Mouse (Mus musculus) kidney, embryonic 16.5 days (tissue): ENCODE data around the gene Kcnmb1. TPM values are rescaled to one million over a fixed set of nuclear protein-coding genes. Genes with fewer than 3 reads are reported as not detected.

ENCODE experiments used
- ATAC-seq: fragments of 200-750 bp; cut with Nextera tagmentation; 2 replicates; pipeline ENCODE4 v1.8.0; 2017; ENCODE audit warnings: moderate TSS enrichment; ENCODE audit not compliant: low FRiP score, low TSS enrichment
- H3K27ac ChIP-seq: fragments of 300-500 bp; sonication (generic); 2 replicates; pipeline ENCODE4 v1.5.1; 2014; ENCODE audit warnings: low read length
- H3K27me3 ChIP-seq: fragments of 300-500 bp; sonication (generic); 2 replicates; pipeline ENCODE4 v1.6.1; 2014; ENCODE audit warnings: low read length, control low read depth, mixed read lengths; ENCODE audit not compliant: insufficient read depth
- H3K36me3 ChIP-seq: fragments of 300-500 bp; sonication (generic); 2 replicates; pipeline ENCODE4 v1.6.1; 2014; ENCODE audit warnings: low read length, control low read depth, mixed read lengths; ENCODE audit not compliant: insufficient read depth
- H3K4me1 ChIP-seq: fragments of 300-500 bp; sonication (generic); 2 replicates; pipeline ENCODE4 v1.6.1; 2014; ENCODE audit warnings: low read length, control low read depth, mixed read lengths; ENCODE audit not compliant: insufficient read depth
- H3K4me2 ChIP-seq: fragments of 300-500 bp; sonication (generic); replicated peaks from 2 replicates; pipeline ENCODE4 v1.6.1; 2014; ENCODE audit warnings: low read depth, low read length
- H3K4me3 ChIP-seq: fragments of 300-500 bp; sonication (generic); 2 replicates; pipeline ENCODE4 v1.5.1; 2014; ENCODE audit warnings: mild to moderate bottlenecking, low read length
- H3K9ac ChIP-seq: fragments of 300-500 bp; sonication (generic); replicated peaks from 2 replicates; pipeline ENCODE4 v1.6.1; 2014; ENCODE audit warnings: low read length
- H3K9me3 ChIP-seq: fragments of 300-500 bp; sonication (generic); 2 replicates; pipeline ENCODE4 v1.6.1; 2016; ENCODE audit warnings: low read length, control low read depth
- WGBS: fragments of 180-500 bp; shearing (Covaris S2); extraction: QIAGEN DNeasy Blood & Tissue Kit; methylation state at CpG from one replicate; pipeline ENCODE4 v1.1.7; 2014; 5-methylcytosine and 5-hydroxymethylcytosine counted together
- polyA plus RNA-seq: library from polyadenylated mRNA; unstranded; fragments of >200 nt; fragmentation: Nextera tagmentation; extraction: Ambion mirVana; gene quantifications from 2 replicates; pipeline ENCODE4 v1.2.1, GENCODE M21; 2015

Gene Kcnmb1
- polyA plus RNA-seq, 1 experiment from 2014 or later: 0.76 TPM

DNA sequence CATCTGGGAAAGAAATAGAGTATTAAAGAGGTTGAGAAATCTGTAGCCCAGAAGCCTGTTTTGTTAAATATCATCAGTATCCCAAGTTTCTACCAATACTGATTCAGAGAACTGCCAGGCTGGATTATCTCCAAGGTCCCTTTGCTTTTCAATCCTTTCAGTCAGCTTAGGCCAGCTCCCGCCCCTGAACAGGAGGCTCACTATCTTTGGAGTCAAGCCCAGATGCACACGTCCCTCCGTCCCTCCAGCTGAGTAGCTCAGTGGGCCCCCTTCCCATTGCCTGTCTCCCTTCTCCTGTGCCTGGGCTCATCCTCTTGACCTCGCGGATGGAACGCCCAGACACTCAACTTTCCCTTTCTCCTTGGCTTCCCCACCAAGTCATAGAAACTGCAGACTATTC lies 35.5 kb upstream of the Kcnmb1 start:
- no peak overlapping the region for H3K9ac ChIP-seq
- H3K4me3 ChIP-seq: no peak overlapping the region
- WGBS: 57% methylated on average over 6 of the region's 6 CpGs

DNA sequence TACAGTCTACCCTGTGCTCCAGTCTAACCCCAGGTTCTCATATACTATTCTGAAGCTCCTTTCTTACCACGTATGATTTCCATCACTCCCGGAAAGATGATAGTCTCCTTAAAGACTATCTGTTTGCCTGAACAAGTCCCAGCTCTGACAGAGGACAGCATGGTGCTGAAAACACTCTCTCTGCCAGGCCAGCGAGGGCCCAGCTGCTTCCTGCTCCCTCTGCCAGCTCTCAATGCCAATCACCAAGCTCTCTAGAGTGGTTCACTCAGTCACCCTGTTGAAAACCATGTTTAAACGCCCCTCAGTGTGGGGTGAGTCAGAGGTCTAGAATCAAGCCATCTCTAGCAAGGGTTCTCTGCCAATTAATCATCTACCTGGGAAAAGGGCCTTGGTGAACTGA lies 35.0 kb upstream of the Kcnmb1 start:
- Histone ChIP-seq H3K27ac (no peak overlapping the region), H3K9me3 (no peaks in the 10 kb centered on the region), H3K4me2 (no peak overlapping the region), H3K9ac (no peak overlapping the region), H3K36me3 (no peaks in the 10 kb centered on the region), H3K27me3 (peaks cover 2% of the 10 kb centered on the region; the same call in 1 of the 2 replicates), H3K4me3 (no peak overlapping the region), H3K4me1 (peaks cover 13% of the 10 kb centered on the region; the same call in 1 of the 2 replicates)
- 58% methylated on average over 4 of the region's 4 CpGs for WGBS
- no peak for ATAC-seq

More for the DNA sequence above, 35.5 kb upstream of the Kcnmb1 start:
- no peak for ATAC-seq
- H3K27me3 ChIP-seq: peaks cover 2% of the 10 kb centered on the region; the same call in 1 of the 2 replicates
- no peak overlapping the region for H3K4me2 ChIP-seq
- H3K27ac ChIP-seq: no peak overlapping the region
- no peaks in the 10 kb centered on the region for H3K36me3 ChIP-seq
- H3K9me3 ChIP-seq: no peaks in the 10 kb centered on the region
- peaks cover 8% of the 10 kb centered on the region; the same call in 1 of the 2 replicates for H3K4me1 ChIP-seq

DNA sequence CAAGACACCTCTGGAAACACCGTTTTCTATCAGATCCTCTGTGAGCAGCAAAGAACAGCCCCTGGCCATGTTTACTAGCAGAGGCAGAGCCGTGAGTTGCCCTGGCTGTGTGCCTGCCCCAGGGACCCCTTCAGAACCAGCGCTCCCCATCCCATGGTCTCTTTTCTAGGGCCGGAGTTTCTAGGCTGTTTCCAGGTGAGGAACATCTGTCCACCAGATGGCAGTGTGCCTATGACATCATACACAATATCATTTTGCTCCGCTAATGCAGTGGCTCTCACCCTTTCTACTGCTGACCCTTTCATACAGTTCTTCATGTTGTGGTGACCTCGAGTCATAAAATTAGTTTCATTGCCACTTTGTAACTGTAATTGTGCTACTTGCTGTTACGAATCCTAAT lies 34.2 kb upstream of the Kcnmb1 start:
- Histone ChIP-seq H3K4me2 (no peak overlapping the region), H3K9me3 (no peaks in the 10 kb centered on the region), H3K4me3 (no peak overlapping the region), H3K4me1 (peaks cover 13% of the 10 kb centered on the region; the same call in 1 of the 2 replicates), H3K9ac (no peak overlapping the region), H3K27me3 (peaks cover 2% of the 10 kb centered on the region; the same call in 1 of the 2 replicates), H3K27ac (no peak overlapping the region), H3K36me3 (no peaks in the 10 kb centered on the region)
- 22% methylated on average over 7 of the region's 7 CpGs for WGBS
- no peak for ATAC-seq

DNA sequence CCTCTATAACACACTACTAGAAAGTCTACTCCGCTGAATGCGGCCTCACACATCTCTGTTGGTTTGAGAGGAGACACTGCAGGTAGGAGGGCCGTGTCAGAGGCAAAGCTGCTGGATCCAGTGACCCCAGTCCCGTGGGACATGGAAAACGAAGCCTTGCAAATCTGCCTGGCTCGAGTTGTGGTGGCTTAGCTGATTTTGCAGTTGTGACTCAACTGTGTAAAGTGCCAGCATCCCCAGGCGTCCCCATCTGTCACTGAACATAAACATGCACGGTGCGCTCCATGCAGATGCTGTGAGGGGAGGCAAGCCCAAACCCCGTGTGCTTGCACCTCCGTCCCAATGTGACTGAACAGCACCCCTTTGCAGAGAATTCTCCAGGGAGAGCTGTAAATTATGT lies 33.4 kb upstream of the Kcnmb1 start:
- WGBS: 65% methylated on average over 11 of the region's 11 CpGs
- no peaks in the 10 kb centered on the region for H3K36me3 ChIP-seq
- no peak for ATAC-seq
- no peak overlapping the region for H3K4me3 ChIP-seq
- no peaks in the 10 kb centered on the region for H3K27me3 ChIP-seq
- H3K4me2 ChIP-seq: no peak overlapping the region
- no peak overlapping the region for H3K9ac ChIP-seq
- no peaks in the 10 kb centered on the region for H3K9me3 ChIP-seq
- peaks cover 13% of the 10 kb centered on the region; the same call in 1 of the 2 replicates for H3K4me1 ChIP-seq
- no peak overlapping the region for H3K27ac ChIP-seq

DNA sequence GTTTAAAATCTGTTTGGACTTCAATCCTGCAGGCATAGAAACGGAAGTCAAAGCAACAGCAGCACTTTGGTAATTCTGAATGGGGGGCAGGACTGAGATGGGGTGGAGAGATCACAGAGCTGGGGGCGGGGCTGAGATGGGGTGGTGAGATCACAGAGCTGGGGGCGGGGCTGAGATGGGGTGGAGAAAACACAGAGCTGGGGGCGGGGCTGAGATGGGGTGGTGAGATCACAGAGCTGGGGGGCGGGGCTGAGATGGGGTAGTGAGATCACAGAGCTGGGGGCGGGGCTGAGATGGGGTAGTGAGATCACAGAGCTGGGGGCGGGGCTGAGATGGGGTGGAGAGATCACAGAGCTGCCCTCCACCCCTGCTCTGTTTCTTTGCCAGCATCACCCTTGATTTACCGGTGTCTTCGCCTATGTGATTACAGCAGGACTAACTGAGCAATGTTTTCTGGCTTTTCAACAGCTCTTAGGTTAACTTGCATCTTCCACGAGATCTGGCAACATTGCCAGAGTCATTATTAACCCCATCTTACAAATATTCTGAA lies 30.9 kb upstream of the Kcnmb1 start:
- 8% methylated on average over 8 of the region's 10 CpGs for WGBS
- H3K4me3 ChIP-seq: peak overlapping the region; percentile 17; the same call in 1 of the 2 replicates
- ATAC-seq: peak; percentile 65; the same call in 1 of the 2 replicates

DNA sequence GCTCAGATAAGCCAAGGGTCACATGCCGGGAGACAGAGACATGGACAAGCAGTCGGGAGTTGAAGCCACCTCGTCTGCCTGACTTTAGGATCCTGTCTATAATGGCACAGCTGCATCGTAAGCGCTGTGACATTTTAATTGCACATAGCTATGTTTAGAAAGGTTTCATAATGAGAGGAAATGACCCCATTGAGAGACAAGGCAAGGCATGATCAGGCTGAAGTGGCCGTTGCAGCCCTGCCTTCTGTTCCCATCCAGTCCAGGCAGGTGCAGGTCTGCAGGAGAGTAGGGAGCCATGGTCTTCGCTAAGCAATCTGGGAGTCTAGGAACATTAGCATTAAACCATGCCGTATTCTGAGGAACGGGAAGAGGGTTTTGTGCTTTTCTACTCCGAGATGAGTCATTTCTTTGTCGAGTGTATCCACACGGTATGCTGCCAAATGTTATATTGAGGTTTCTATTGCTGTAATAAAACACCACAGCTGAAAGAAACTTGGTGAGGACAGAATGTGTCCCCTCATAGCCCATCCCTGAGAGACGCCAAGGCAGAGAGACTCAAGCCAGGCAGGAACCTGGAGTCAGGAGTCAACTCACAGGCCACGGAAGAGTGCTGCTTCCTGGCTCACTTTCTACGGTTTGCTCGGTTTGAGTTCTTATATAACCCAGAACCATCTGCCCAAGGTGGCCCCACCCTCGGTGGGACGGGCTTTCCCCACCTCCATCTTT lies 30.3 kb upstream of the Kcnmb1 start:
- Histone ChIP-seq H3K36me3 (no peaks in the 10 kb centered on the region), H3K9me3 (no peaks in the 10 kb centered on the region), H3K4me3 (peak overlapping the region; percentile 17; the same call in 1 of the 2 replicates), H3K27me3 (no peaks in the 10 kb centered on the region), H3K4me1 (peaks cover 13% of the 10 kb centered on the region; the same call in 1 of the 2 replicates), H3K4me2 (peak overlapping the region; percentile 41), H3K27ac (peak overlapping the region; percentile 28; the same call in 1 of the 2 replicates), H3K9ac (no peak overlapping the region)
- ATAC-seq: peak; percentile 60; the same call in 1 of the 2 replicates
- 30% methylated on average over 18 of the region's 18 CpGs for WGBS

More for the DNA sequence above, 30.9 kb upstream of the Kcnmb1 start:
- no peak overlapping the region for H3K9ac ChIP-seq
- H3K27ac ChIP-seq: no peak overlapping the region
- no peaks in the 10 kb centered on the region for H3K27me3 ChIP-seq
- H3K9me3 ChIP-seq: no peaks in the 10 kb centered on the region
- H3K36me3 ChIP-seq: no peaks in the 10 kb centered on the region
- peaks cover 13% of the 10 kb centered on the region; the same call in 1 of the 2 replicates for H3K4me1 ChIP-seq
- H3K4me2 ChIP-seq: peak overlapping the region; percentile 41

DNA sequence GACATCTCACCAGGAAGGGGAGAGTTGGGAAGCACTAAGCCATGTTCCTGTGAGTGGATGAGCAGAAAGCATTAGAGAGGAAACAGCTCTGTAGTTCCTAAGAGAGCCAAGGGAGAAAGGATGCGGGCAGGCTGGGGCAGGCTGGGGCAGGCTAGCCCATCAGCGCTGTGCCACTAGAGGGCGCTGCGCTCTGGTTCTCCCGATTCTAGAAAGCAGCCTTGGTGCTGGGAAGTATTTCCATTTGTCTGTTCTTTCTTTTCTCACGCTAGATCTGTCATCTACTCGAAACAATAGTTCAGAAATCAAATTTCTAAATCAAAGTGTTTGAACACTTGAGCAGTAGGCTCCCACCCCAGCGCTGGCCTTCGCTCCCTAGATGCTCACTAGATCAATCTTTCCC lies 28.5 kb upstream of the Kcnmb1 start:
- H3K4me1 ChIP-seq: peaks cover 9% of the 10 kb centered on the region; the same call in 1 of the 2 replicates
- H3K9ac ChIP-seq: no peak overlapping the region
- H3K27ac ChIP-seq: no peak overlapping the region
- H3K9me3 ChIP-seq: no peaks in the 10 kb centered on the region
- no peak overlapping the region for H3K4me3 ChIP-seq
- H3K36me3 ChIP-seq: no peaks in the 10 kb centered on the region
- no peaks in the 10 kb centered on the region for H3K27me3 ChIP-seq
- ATAC-seq: no peak
- no peak overlapping the region for H3K4me2 ChIP-seq
- 71% methylated on average over 9 of the region's 9 CpGs for WGBS

DNA sequence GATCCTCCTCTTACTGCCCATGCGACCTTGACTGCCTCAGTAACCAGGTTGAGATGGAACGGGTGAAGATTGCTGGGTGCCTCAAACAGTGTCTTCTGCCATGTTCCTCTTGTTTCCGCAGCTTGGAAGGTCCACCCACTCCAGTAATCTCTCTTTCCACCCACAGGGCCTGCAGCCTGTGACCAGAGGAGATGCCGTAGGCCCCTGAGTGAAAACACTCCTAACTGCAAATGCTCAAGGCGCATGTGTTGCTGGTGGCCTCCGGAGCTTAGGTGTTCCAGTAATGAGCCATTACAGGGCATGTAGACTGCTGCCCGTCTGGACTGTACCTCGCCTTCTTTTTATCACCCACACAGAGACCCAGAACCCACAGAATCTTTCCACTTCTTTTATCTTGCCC lies 25.2 kb upstream of the Kcnmb1 start:
- ATAC-seq: no peak
- Histone ChIP-seq H3K9ac (no peak overlapping the region), H3K4me1 (peaks cover 2% of the 10 kb centered on the region; the same call in 1 of the 2 replicates), H3K27me3 (no peaks in the 10 kb centered on the region), H3K4me2 (no peak overlapping the region), H3K36me3 (no peaks in the 10 kb centered on the region), H3K9me3 (no peaks in the 10 kb centered on the region), H3K4me3 (no peak overlapping the region), H3K27ac (no peak overlapping the region)
- 73% methylated on average over 8 of the region's 8 CpGs for WGBS

DNA sequence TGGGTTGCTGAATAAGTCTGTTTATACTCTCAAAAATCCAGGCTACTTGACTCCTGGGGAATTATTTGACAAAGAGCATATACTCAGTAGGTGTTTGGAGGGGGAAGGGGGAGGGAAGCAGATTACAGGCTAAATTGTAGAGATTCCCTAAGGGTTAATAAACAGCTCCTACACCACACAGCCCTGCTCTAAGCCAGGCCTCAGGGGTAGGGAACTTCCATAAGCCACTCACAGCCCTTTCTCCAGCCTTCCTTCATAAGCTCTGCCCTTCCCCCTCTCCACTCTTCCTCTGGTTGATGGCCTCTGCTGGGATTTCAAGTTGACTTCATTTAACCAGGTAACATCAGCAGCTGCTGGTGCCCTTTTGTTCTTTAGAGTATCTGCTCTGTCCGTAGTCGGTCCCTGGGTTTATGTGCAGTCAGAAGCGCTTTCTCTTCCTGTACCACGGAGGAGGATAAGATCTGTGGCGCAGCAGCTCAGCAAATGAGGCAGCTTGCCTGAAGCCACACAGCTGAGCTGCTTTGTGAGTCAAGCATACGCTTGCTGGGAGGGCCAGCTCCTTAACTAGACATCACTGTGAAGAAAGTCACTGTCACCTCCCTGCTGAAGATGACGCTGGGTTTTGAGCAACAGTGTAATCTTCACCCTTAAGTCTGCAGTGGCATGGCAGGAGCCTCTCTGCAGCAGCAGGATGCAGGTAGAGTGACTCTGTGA lies 24.1 kb upstream of the Kcnmb1 start:
- Histone ChIP-seq H3K4me1 (no peaks in the 10 kb centered on the region), H3K36me3 (no peaks in the 10 kb centered on the region), H3K27me3 (no peaks in the 10 kb centered on the region), H3K9ac (no peak overlapping the region), H3K4me3 (no peak overlapping the region), H3K9me3 (no peaks in the 10 kb centered on the region), H3K27ac (no peak overlapping the region), H3K4me2 (no peak overlapping the region)
- WGBS: 44% methylated on average over 7 of the region's 7 CpGs
- no peak; the same call in 1 of the 2 replicates for ATAC-seq
